8 mouse cellular contexts compared by ENCODE assay signal in genomic region chr15:34743130-34743782, GRCm38 (mm10).
DNase-seq lines count a peak whose midpoint lies in the region; ATAC-seq and TF ChIP-seq lines count a peak whose summit lies in the region.

No protein-coding gene starts in this region.

- no peaks in the 10 kb centered on the region for H3K27me3 ChIP-seq in liver, postnatal 0 days (ENCODE audit: insufficient read depth, low read length)
- H3K27me3 ChIP-seq in intestine, embryonic 16.5 days (replicated peaks; ENCODE audit: control insufficient read depth, insufficient read depth, low read length), result no peaks in the 10 kb centered on the region

- no peak overlapping the region for H3K4me2 ChIP-seq in liver, postnatal 0 days (ENCODE audit: low read depth, low read length)
- H3K4me2 ChIP-seq in intestine, embryonic 16.5 days (ENCODE audit: low read depth, low read length), result no peak overlapping the region

- no peaks in the 10 kb centered on the region; the same call in none of the 2 replicates for H3K4me1 ChIP-seq in embryonic fibroblast, embryonic 13.5 days (ENCODE audit: control insufficient read depth, insufficient read depth, low read length)
- H3K4me1 ChIP-seq in liver, postnatal 0 days (ENCODE audit: insufficient read depth), result no peaks in the 10 kb centered on the region
- no peaks in the 10 kb centered on the region for H3K4me1 ChIP-seq in intestine, embryonic 16.5 days (ENCODE audit: control insufficient read depth, insufficient read depth, low read length)

- no peak overlapping the region for H3K27ac ChIP-seq in embryonic fibroblast, embryonic 13.5 days (ENCODE audit: insufficient read depth, low read length)
- no peak overlapping the region for H3K27ac ChIP-seq in liver, postnatal 0 days (ENCODE audit: low read depth)
- no peak overlapping the region for H3K27ac ChIP-seq in intestine, embryonic 16.5 days (ENCODE audit: low read length)

- no peak for ATAC-seq in liver, postnatal 0 days
- no peak for ATAC-seq in intestine, embryonic 16.5 days

- no peak for TF ChIP-seq POLR2A in embryonic fibroblast, embryonic 13.5 days (IDR thresholded peaks at IDR 0.05; ENCODE audit: low read depth, low read length)

- H3K4me3 ChIP-seq in embryonic fibroblast, embryonic 13.5 days (ENCODE audit: insufficient read depth, low read length), result no peak overlapping the region
- no peak overlapping the region for H3K4me3 ChIP-seq in liver, postnatal 0 days (ENCODE audit: low read depth, low read length)
- no peak overlapping the region for H3K4me3 ChIP-seq in intestine, embryonic 16.5 days (ENCODE audit: low read length)

- no peak overlapping the region for H3K9ac ChIP-seq in liver, postnatal 0 days (replicated peaks)
- no peak overlapping the region for H3K9ac ChIP-seq in intestine, embryonic 16.5 days (ENCODE audit: low read depth, low read length)

- no peaks in the 10 kb centered on the region for H3K36me3 ChIP-seq in liver, postnatal 0 days (replicated peaks; ENCODE audit: insufficient read depth, low read length)
- no peaks in the 10 kb centered on the region for H3K36me3 ChIP-seq in intestine, embryonic 16.5 days (ENCODE audit: control insufficient read depth, insufficient read depth, low read length)

- TF ChIP-seq EP300 in liver, postnatal 0 days (IDR thresholded peaks at IDR 0.05; ENCODE audit: low read depth), result no peak

- no peaks in the 10 kb centered on the region for H3K9me3 ChIP-seq in liver, postnatal 0 days (ENCODE audit: low read length)
- H3K9me3 ChIP-seq in intestine, embryonic 16.5 days (ENCODE audit: control insufficient read depth, low read length), result no peaks in the 10 kb centered on the region

- WGBS in liver, postnatal 0 days (ENCODE audit: insufficient replicate concordance), result 33% methylated on average over 15 of the region's 15 CpGs
- WGBS in intestine, embryonic 16.5 days, result 40% methylated on average over 15 of the region's 15 CpGs

- peak; percentile 61; the same call in 1 of the 2 replicates for TF ChIP-seq CTCF in embryonic fibroblast, embryonic 13.5 days (IDR thresholded peaks at IDR 0.05; ENCODE audit: borderline replicate concordance, insufficient read depth, low read length)
- peak; percentile 85 for TF ChIP-seq CTCF in liver, postnatal 0 days (IDR thresholded peaks at IDR 0.05; ENCODE audit: low read depth)

- DNase-seq in urinary bladder, postnatal 14 days (ENCODE audit: low spot score), result peak; percentile 23
- no peak for DNase-seq in urinary bladder, adult 2 months (ENCODE audit: low spot score)
- peak; percentile 84 for DNase-seq in brain, adult 2 months (ENCODE audit: low read depth, low spot score)
- DNase-seq in kidney, postnatal 10 days, result peak; percentile 75
- DNase-seq in liver, postnatal 0 days, result peak; percentile 63
- DNase-seq in right cerebral cortex, postnatal 4 days, result peak; percentile 30
